ENCODE assay signal across 34 mouse cellular contexts in the genomic region with DNA sequence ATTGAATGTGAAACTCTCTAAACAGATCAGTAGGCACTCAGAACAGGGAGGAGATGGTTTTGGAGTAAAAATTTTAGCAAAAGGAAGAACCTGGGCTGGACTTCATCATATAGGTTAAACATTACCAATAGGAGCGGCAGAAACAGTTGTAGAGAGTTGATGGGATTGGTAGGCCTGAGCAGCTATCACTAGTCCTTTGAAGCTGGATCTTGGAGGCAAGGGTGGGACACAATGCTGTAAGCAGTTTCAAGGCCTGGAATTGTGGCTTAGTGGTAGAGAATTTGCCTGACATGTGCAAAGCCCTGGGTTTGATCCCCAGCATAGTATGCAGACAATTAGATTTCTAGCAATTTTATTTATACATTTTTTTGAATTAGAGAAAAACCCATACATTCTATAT. TPM values are rescaled to one million over a fixed set of nuclear protein-coding genes. Genes with fewer than 3 reads are reported as not detected.
"Had no signal": no experiment of that assay in that cellular context is flagged by ENCODE, and none has a peak within 500 bp of the region (broad histone marks: within the 10 kb centered on the region; RNA-seq: fewer than 3 reads in every experiment).

No protein-coding gene starts in this region.

- H3K4me1 ChIP-seq: hindbrain, embryonic 10.5 days; hindbrain, embryonic 12.5 days; kidney, embryonic 15.5 days had no signal

- H3K4me3 ChIP-seq: heart, embryonic 10.5 days; heart, embryonic 12.5 days; heart, embryonic 13.5 days; heart, embryonic 15.5 days; hindbrain, embryonic 10.5 days; hindbrain, embryonic 12.5 days; hindbrain, embryonic 13.5 days; hindbrain, embryonic 15.5 days; kidney, embryonic 15.5 days; layer of hippocampus, adult 2 months; left cerebral cortex, adult 2 months had no signal

- H3K9ac ChIP-seq: heart, embryonic 12.5 days; heart, embryonic 13.5 days; heart, embryonic 15.5 days; hindbrain, embryonic 12.5 days; hindbrain, embryonic 13.5 days; hindbrain, embryonic 14.5 days; hindbrain, embryonic 15.5 days; kidney, embryonic 15.5 days had no signal

- DNase-seq: heart, postnatal 10 days; heart, postnatal 14 days; heart, postnatal 36 days; heart, postnatal 4 days; kidney, adult 11 months; kidney, adult 18-20 months; kidney, adult 2 months; kidney, adult 8-10 months; kidney, adult 9 months; kidney, postnatal 10 days; kidney, postnatal 14 days; kidney, postnatal 25 days; kidney, postnatal 36 days; kidney, postnatal 4 days; layer of hippocampus, adult 9-11 months; layer of hippocampus, postnatal 36 days had no signal

- H3K27me3 ChIP-seq: heart, embryonic 12.5 days; heart, embryonic 13.5 days; heart, embryonic 15.5 days; hindbrain, embryonic 12.5 days; hindbrain, embryonic 13.5 days; hindbrain, embryonic 15.5 days; kidney, embryonic 15.5 days had no signal

- H3K9me3 ChIP-seq: heart, embryonic 10.5 days; heart, embryonic 12.5 days; heart, embryonic 13.5 days; heart, embryonic 15.5 days; hindbrain, embryonic 10.5 days; hindbrain, embryonic 12.5 days; hindbrain, embryonic 13.5 days; hindbrain, embryonic 15.5 days; kidney, embryonic 15.5 days had no signal

- H3K4me2 ChIP-seq: heart, embryonic 11.5 days; heart, embryonic 12.5 days; heart, embryonic 13.5 days; heart, embryonic 15.5 days; hindbrain, embryonic 12.5 days; hindbrain, embryonic 13.5 days; hindbrain, embryonic 14.5 days; hindbrain, embryonic 15.5 days; kidney, embryonic 15.5 days had no signal

- H3K27ac ChIP-seq: heart, embryonic 10.5 days; heart, embryonic 13.5 days; heart, embryonic 15.5 days; hindbrain, embryonic 10.5 days; hindbrain, embryonic 12.5 days; hindbrain, embryonic 13.5 days; hindbrain, embryonic 14.5 days; hindbrain, embryonic 15.5 days; hindbrain, postnatal 0 days; kidney, embryonic 15.5 days; kidney, postnatal 0 days; layer of hippocampus, adult 2 months; left cerebral cortex, adult 2 months had no signal

- ATAC-seq: hindbrain, embryonic 16.5 days; hindbrain, postnatal 0 days; inflammation-experienced regulatory T-cells, adult 6 months had no signal

RNA-seq across cellular contexts. Expression of a gene that starts 43.2 kb away (rescaled TPM):
- total RNA-seq: heart, postnatal 36 days; hematopoietic stem cell, adult 5-6 weeks had no signal
